Mouse (Mus musculus) lung, postnatal 4 days (tissue): Measurements from ENCODE around the gene Kcnq1.
A peak's percentile ranks its signal among the peaks of the same experiment; 100 is the strongest.

Experiments
- DNase-seq, 2 experiments: peaks; one replicate each; pipeline ENCODE4 v3.0.0; 2021

The Kcnq1 gene

DNA sequence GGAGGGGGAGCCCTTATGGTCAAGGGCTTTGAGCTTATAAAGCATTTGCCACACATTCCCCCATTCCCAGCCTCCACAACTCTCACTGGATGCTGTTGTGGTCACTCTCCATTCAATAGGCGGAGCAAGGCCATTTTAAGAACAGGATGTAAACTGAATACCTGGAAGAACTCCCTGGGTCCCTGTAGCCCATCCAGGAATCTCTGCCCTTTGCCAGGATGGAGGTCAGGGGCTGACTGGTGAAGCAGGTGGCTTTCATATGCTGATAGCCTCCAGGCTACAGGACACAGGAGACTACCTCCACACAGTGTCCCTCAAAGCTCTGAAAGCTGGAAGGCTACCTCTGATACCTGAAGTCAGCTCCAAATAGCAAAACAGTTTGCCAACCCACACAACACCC is 326.5 kb downstream of the Kcnq1 start:
- DNase-seq = no peak

DNA sequence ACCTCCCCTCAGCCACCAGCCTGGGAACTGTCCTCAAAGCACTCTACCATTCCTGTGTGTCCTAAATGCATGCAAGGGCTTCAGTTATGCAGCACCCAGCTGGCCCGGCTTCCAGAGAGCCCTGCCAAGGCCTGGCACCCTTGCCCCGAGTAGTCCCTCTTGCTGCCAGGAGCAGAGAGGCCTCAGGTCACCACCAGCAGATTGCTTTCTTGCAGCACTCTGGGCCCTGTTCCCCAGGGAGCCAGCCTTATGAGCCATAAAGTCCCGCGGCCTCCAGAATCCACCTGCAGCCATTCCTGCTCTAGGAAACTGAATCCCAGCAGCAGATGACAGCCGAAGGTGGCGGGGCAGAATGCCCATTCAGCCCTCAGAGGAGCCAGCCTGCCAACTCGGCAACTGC is 327.2 kb downstream of the Kcnq1 start:
- no peak for DNase-seq

DNA sequence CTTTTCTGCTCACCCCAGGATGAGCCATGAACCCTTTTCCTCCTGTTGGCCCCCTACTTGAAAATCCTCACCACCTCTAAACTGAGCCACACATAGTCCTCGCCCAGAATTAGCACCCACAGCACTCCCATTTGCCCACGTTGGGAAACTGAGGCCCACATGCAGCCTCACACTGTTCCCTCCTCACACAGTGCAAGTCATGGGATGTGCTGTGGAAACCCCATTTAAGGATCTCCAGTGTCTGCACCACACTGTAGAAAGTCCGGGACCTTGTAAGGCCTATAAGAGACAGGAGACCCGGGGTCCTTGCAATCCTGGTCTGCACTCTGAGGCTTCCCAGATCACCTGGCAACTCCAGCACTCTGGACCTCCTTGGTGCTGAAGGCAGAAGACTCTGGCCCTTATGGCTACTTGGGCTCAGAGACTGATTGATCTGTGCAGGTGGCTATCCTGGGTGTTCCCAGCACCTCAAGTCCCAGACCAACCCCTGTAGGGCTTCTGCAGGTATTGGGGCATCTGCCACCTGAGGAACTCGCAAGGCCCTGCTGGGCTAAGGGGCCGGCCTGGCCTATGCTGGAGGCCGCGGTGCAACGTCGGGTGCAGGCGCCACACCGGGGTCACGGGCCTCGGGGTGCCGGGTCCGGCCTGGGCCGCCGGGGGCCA is 331.2 kb downstream of the Kcnq1 start:
- DNase-seq = no peak

DNA sequence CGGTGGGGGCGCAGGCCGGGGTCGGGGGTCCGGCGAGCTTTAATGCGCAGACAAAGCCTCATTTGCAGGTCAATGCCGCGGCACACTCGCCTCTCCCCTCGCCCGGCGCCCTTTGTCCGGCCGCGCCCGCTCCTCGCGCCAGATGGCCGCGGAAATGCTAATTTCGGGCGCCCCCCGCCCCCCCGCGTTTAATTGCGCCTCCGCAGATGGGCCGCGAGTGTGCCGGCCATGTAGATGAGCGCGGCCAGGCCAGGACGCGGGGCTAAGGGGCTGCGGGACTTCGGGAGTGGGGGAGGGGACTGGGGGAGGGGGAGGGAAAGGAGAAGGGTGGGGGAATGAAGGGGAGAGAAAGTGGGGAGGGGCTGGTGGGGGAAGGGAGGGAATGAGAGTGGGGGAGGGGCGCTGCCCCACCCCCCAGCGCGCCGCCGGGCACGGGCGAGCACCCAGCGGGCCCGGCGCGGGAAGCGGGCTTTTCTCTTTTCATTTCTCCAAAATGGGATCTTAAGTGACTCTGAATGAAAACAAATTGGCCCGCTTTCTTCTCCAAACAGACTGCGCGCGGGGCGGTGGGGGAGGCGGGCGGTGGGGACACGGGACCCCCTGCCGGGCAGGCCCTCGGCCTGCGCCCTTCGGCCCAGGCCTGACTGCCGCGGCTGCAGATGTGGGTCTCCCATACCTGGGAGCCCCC is 331.9 kb downstream of the Kcnq1 start:
- DNase-seq = peak in 1 of 2 experiments; percentile 53

DNA sequence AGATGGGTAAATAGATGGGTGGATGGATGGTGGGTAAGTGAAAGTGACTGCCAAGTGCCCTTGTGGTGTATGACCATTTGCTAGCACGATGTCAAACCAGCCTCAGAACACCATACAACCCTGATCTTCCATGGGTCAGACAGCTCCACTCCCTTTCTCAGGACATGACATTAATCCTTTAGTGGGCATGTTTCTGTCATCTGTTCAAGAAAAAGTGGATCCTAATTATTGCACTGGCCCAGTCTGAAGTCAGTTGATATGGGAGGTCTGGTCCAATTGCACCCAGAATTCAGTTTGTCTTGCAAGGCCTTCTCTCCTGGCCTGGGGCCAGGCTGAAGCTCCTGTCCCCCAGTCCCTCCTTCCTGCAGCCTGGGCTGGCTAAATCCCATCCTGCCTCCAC is 332.8 kb downstream of the Kcnq1 start:
- no peak for DNase-seq

DNA sequence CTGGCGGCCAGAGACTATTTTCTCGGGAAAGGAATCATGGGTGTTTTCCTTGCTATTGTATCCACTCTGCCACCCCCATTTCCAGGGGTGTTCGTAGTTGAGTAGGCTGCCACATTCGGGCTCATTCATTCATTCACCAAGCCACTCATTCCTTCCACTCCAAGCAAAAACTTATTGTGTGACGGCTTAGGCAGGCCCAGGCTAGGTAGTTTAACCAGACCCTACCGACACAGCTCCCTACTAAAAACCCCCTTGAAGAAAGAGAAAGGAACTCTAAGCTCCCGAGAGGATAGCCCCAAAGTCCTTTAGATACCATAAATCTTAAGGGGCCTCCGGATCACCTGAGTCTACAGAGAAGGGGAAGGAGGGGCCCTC is 338.4 kb downstream of the Kcnq1 start:
- DNase-seq = no peak

DNA sequence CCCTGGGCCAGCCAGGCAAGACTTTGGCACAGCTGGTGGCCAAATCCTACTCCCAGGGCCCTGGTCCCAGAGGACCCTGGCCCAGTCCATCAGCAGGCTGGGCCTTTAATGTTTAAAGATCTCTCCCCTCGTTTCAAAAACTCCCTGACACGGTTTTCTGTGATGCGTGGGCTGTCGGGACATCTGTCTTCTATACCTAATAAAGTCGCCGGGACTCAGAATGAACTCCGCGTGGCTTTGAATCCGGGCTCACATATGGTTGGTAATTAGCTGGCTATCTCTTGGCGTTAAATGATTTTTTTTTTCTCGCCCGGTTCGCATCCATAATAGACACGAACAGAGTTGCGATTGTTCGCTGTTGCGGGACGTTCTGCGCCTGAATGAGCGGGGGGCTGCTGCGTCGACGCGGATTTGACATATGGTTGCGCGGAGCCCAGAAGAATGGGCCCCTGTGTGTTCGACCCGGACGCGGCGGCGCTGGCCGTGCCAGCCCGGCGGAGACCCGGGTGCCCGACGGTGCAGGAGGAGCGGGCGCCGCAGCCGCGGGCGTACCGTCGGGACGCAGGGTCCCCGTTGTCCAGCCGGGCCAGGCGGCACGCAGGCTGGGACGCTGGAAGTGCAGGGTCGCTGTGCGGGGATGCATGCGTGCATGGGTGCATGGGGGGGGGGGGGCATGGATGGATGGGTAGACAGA is 338.9 kb downstream of the Kcnq1 start:
- DNase-seq = no peak

DNA sequence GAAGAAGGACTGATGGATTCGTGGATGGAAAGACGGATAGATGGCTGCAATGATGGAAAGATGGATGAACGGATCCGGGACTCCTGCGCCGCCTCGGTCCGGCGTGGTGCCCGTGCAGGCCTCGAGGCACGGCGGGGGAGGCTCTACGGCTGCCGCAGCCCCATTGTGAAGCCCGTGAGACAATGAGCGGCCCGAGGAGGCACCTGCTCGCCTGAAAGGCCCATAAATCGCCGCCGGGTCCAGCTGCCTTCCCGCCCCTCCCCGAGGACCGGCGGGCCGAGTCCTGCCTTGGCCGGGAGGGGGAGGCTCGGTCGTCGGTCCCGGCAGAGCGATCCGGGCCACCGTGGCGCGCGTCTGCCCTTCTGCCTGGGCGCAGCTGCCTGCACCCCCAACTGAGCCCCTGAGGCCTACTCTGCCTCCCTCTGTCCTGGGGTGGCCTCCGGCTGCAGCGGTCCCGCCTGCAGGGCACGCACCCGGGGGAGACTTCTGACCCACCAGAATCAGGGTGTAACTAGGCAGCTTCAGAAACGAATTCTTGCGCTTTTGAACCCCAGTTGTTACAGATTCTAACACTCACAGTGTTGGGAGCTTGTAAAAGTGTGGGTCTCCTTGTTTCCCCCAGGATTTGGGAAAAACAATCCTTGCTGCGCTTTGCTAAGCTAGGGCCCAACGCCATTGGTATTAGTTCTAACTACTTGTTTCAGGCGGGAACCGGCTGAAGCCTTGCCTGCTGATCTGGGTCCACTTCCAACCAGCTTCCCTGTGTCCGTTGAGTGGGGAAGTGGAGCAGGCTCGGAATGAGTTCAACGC is 339.7 kb downstream of the Kcnq1 start:
- DNase-seq = peak in 1 of 2 experiments; percentile 36

DNA sequence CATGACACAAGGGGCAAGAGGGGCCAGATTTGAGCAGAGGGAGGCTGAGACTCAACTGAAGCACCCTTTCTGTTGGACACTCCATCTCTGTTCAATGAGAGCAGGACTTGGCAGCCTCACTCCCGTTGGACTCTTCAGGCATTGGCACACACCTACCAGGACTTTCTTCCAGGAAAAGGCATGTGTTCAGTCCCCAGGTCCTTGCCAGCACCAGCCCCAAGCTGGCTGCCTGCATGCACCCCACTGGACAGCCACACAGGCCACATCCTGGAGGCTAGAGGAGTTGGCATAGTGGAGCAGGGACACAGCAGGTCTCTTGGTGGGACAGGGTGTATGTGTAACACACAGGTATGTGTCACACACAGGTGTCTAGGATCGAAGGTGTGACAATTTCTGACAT is 341.0 kb downstream of the Kcnq1 start:
- no peak for DNase-seq

DNA sequence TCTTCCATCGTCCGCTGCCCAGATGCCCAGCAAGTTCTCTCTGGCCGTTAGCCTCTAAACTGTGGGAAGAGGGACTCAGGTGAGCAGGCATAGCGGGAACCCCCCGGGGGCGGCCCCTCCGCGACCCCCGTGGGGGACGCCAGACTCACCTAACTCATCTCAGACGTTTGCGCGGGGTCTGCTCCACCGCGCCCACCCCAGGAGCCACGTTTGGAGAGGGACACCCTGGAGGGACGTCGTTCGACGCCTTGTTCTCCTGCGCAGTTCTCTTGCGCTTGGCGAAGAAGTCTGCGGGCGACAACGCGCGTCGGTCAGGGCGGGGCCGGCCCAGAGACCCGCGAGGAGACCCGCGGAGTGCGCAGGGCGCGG is 352.8 kb downstream of the Kcnq1 start:
- DNase-seq = no peak

DNA sequence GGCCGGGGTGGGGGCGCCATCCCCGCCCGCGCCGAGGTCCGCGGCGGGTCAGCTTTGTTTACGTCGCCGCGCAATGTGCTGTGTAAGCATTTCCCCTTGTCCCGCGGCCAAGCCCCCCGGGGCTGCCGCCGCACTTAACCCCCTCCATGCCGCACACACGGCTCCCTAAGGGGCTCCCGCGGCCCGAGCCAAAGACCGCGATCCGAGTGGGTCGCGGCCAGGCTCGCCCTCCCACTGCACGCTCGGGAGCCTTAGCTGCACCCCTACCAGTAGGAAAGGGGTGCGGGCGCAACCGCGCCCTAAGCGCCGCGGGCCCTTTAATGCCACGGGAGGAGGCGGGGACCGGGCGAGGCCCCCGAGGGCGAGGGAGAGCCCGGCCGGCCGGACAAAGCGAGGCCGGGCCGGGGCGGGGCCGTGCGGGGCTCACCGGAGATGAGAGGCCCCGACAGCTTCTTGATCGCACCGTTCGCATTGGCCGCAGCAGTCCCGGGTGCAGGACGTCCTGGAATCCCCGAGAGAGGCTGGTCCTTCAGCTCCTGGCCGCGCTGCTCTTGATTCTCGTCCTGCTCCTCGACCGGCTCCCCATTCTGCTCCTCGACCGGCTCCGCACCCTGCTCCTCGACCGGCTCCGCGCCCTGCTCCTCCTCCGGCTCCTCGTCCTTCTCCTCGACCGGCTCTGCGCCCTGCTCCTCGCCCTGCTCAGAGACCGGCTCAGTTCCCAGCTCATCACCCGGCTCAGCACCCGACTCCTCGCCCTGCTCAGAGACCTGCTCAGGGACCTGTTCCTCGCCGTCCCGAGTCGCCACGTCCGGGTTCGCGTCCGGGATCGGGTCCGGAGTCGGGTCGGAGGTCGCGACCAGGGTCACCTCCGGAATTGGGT is 353.4 kb downstream of the Kcnq1 start:
- DNase-seq = peak; percentile 64 to 84

DNA sequence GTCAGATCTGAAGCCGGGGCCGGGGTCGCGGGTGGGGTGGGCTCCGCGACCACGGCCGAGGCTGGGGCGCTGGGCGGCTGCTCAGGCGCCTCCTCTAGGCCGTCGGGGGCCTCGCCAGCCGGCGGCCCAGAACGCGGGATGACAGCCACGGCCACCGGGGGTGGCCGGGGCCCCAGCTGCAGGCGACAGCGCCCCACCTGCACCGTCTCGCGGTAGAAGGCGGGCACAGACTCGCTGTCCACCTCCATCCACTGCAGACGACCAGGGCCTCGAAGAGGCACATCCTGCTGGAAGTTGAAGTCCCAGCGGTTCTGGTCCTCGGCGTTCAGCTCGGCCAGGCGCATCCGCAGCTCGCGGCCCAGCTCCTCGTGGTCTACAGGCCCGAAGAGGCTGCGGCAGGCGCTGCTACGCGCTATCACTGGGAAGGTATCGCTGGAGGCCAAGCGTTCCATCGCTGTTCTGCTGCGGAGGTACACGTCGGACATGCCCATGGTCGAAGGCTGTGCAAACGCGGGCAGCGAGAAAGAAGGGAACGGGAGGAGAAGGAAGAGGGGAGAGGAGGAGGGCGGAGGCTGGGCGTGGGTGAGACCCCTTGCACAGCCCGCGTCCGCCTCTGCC is 354.2 kb downstream of the Kcnq1 start:
- peak; percentile 31 to 52 for DNase-seq

DNA sequence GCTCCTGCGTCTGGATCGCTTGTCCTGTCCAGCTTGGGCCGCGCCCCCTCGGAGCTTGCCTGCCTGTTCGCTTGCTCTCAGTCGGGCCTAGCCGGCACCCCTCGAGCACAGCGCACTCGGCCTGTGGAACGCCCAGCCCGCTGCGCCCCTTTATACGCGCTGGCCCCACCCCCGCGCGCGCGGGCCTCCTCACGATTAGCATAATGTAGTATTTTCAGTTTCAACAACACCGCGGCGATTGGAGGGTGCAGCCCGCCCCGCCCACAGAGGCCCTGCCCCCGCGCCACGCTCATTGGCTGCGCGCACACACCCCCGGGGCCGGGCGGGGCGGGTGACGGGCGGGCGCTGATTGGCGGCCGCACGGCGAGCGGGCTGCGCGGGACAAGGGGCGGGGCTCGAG is 354.7 kb downstream of the Kcnq1 start, which contains the start of gene Cdkn1c:
Gene Cdkn1c, minus strand, starts transcription at position 177 of the 400 bp plus-strand sequence.
- peak; percentile 92 to 97 for DNase-seq

DNA sequence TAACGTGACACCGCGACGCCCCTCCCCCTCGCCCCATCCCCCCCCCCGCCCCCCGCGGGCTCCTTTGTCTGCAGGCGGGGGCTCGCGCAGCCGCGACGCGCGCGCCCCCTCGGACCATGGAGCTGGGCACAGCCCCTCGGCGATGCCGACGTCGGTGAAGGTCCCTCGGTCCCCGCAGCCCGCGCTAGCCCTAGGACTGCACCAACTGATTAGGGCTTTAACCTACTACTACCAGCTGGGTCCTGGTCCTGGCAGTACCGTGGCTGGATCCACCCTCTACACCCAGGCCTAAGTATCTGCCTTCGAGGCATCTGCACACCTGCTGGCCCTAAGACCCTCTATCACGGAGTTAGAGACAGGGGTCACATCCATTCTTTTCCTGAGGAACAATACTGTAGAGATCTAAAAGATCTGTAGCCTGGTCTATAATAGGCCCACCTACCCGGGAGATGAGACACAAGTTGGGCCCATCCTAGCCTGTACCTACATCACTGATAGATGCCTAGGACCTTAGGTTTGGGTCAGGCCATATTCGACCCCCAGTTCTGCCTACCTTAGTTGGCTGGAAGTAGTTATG is 355.2 kb downstream of the Kcnq1 start:
- DNase-seq = no peak

DNA sequence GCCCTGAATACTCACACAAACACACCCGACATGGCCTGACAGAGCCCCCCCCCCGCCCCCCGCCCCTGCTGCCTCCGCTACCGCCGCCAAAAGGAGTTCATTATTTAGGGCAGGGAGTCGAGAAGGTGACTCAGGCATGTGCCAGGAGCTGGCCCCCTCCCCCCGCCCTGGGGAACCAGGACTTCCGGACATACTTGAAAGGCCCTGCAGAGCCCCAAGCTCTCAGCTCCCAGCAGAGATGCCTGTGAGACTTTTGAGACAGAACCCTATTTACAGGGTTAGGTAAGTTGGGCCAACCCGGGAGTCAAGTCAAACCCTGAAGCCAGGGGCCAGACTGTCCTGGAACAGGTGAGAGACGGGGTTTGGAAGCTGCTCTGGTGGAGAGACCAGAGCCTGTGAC is 355.8 kb downstream of the Kcnq1 start:
- DNase-seq = peak in 1 of 2 experiments; percentile 24

DNA sequence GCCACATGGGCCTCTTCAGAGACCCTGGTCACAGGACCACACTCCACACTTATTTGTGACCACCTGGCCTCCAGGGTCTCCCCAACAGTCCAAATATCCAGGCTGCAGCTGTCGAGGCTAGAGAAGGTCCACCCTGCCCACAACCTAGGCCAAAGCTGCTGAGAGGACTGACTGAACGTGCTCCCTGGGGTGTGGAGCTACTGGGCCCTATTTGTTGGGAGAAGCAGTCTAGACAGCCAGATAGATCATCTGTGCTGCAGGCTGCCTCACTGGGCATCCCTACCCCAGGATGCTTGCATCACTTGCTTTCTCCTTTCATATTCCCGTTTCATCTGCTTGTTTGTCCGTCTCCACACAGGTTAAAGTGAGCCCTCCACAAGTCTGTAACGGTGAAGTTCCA is 356.4 kb downstream of the Kcnq1 start:
- DNase-seq = peak in 1 of 2 experiments; percentile 25

DNA sequence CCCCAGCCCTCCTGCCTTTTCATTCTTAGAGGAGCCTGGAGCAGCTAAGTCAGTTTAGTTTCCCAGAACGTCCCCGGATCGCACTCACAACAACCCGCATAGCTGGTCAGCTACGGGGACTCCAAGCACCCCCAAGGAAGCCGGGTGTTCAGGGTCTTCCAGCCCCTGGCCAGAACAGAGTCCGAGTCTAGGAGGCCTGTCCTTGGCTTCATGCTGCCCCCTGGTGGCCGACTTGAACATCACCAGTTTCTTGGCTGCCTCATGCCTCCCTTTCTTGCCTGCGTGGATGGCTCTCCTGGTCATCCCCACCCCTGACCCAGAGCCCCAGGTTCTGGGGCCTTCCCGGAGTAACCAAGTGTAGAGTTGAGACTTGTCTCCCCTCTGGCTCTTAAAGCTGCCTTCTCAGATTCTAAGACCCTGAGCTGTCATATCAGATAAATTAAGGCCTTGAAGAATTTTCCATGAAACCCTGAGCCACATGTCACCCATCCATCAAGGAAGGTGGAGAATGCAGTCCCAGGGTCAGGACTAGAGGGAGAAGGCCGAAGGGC is 357.8 kb downstream of the Kcnq1 start:
- peak; percentile 78 to 85 for DNase-seq

DNA sequence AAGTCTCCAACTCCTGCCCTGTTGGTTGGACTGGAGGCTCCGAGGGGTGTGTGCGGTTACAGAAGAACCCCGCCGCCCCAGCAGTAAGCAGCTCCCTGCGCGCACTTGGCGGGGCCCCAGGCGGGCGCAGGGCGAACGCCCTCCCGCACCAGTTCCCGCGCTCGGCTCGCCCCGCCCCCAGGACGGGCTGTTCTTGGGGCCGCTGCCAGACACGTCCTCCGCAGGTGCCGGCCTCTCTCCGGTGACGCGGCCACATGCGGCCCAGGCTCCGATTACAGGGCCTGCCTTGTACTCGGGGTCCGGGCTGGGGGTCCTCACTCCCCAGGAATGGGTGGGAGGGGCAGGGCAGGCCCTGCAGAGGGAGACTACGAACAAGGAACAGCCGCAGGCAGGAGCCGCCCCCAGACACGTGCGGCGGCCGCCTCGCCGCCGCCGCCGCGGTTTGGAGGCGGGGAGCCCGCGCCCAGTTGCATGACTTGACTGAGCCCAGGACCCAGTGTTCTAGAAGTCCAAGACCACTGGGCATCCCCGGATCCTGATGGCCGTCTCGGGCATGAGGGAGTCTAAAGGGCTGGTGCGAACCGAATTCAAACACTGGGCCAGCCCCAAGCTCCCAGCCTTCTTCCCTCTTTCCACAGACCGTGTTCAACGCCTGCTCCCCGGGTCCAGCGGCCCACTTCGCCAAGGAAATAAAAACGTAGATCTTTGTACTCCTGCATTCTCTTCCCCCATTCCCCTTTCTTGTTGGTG is 358.8 kb downstream of the Kcnq1 start:
- DNase-seq = peak; percentile 60 to 72

DNA sequence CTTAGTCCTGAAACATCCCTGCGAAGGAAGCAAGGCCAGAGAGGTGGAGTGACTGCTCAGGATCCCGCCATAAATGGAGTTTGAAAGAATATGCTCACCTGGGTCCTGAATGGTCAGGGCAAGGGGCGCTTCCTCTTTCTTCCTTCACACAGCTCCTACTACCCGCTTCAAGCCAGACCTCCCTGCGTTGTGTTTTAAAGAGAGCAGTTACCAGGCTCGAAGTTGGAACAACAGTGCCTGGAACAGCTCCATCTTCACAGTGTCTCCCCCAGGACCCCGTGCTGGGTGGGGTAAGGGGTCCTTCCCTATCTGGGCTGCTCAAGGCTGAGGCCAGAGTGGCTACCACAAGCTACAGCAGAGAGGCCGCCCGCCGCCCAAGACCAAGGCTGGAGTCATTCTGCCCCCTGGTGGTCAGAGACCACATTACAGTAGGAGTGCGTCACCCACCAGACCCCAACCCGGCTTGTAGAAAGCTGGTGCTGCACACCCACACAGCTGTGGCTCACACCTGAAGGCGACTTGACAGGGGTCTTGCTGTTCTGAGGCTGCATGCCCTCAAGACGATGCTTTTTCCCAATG is 360.0 kb downstream of the Kcnq1 start:
- peak; percentile 73 to 89 for DNase-seq

DNA sequence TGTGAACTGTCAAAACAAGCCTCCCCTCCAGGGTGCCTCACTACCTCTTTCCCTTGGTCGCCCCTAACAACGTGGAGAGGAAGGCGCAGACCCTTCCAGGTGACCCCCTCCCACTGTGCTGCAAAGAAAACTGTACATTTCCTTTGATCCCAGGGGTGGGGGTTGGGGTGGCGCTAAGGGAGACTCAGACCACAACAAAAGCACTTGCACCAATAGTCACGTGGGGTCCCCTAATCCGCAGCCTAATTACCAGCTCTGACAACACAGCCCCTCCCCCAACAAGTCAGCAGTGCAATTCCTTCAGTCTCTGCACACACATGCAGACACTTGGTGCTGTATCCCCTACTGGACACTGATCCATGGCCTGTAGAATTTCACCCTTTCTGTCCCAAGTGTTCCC is 361.6 kb downstream of the Kcnq1 start:
- no peak for DNase-seq
